Mouse (Mus musculus) adrenal gland (tissue): ENCODE results near the gene Saal1.
"Not testable (repeated sequence)": the region's sequence is repeated elsewhere in the genome, so short reads cannot be mapped to it uniquely, and the experiment has no call there.

ENCODE experiments used
- intact Hi-C: fragments of 180-260 bp; cut with DNase I; formaldehyde crosslinking; loops from one replicate; pipeline ENCODE4 v1.15.1; 2025

Saal1 gene

GRCm38 (mm10) chr7:46700521-46701025 is 9.9 kb downstream of the Saal1 start:
- intact Hi-C loops = no loop called here

GRCm38 (mm10) chr7:46696754-46697153 is 13.7 kb downstream of the Saal1 start:
- intact Hi-C loops = no loop called here

GRCm38 (mm10) chr7:46686827-46687226 is 23.7 kb downstream of the Saal1 start:
- intact Hi-C loops = no loop called here

- intact Hi-C loops = no loop called here
Measured at GRCm38 (mm10) chr7:46680732-46681131, 29.7 kb downstream of the Saal1 start.

GRCm38 (mm10) chr7:46679044-46679443 is 31.4 kb downstream of the Saal1 start:
- intact Hi-C loops = not testable (repeated sequence)

GRCm38 (mm10) chr7:46678417-46678816 is 32.1 kb downstream of the Saal1 start:
- intact Hi-C loops = no loop called here

- intact Hi-C loops = no loop called here
Measured at GRCm38 (mm10) chr7:46676808-46677360, 33.6 kb downstream of the Saal1 start.

- intact Hi-C loops = no loop called here
Measured at GRCm38 (mm10) chr7:46675886-46676285, 34.6 kb downstream of the Saal1 start.

- intact Hi-C loops = no loop called here
Measured at GRCm38 (mm10) chr7:46675061-46675460, 35.4 kb downstream of the Saal1 start.

- intact Hi-C loops = no loop called here
Measured at GRCm38 (mm10) chr7:46672160-46672672, 38.3 kb downstream of the Saal1 start, which contains the start of gene Tph1. TSS of gene Tph1 (minus strand) at chr7:46672537.

GRCm38 (mm10) chr7:46667256-46667655 is 43.2 kb downstream of the Saal1 start:
- intact Hi-C loops = no loop called here

- intact Hi-C loops = no loop called here
Measured at GRCm38 (mm10) chr7:46665236-46665635, 45.2 kb downstream of the Saal1 start.

GRCm38 (mm10) chr7:46661591-46662090 is 48.8 kb downstream of the Saal1 start:
- intact Hi-C loops = no loop called here

GRCm38 (mm10) chr7:46652279-46652678 is 58.2 kb downstream of the Saal1 start:
- intact Hi-C loops = no loop called here

- intact Hi-C loops = not testable (repeated sequence)
Measured at GRCm38 (mm10) chr7:46650231-46650630, 60.2 kb downstream of the Saal1 start.

GRCm38 (mm10) chr7:46648431-46649140 is 61.9 kb downstream of the Saal1 start:
- intact Hi-C loops = no loop called here

- intact Hi-C loops = no loop called here
Measured at GRCm38 (mm10) chr7:46643172-46643571, 67.3 kb downstream of the Saal1 start.

GRCm38 (mm10) chr7:46640062-46640461 is 70.4 kb downstream of the Saal1 start:
- intact Hi-C loops = no loop called here

GRCm38 (mm10) chr7:46639692-46640031 is 70.8 kb downstream of the Saal1 start, which contains the start of gene Sergef:
TSS of gene Sergef (minus strand) at chr7:46639807.
- intact Hi-C loops = no loop called here

- intact Hi-C loops = no loop called here
Measured at GRCm38 (mm10) chr7:46638889-46639691, 71.4 kb downstream of the Saal1 start.
